ENCODE assay signal across 9 mouse cellular contexts in genomic region chr9:72791213-72791582, GRCm38 (mm10). TPM values are rescaled to one million over a fixed set of nuclear protein-coding genes. Genes with fewer than 3 reads are reported as not detected.
DNase-seq lines count a peak whose midpoint lies in the region; ATAC-seq and TF ChIP-seq lines count a peak whose summit lies in the region.
"Had no signal": no experiment of that assay in that cellular context is flagged by ENCODE, and none has a peak within 500 bp of the region (broad histone marks: within the 10 kb centered on the region; RNA-seq: fewer than 3 reads in every experiment).

No protein-coding gene starts in this region.

- no peak overlapping the region for H3K9ac ChIP-seq in forebrain, embryonic 13.5 days
- H3K9ac ChIP-seq in midbrain, embryonic 16.5 days (ENCODE audit: low read depth, low read length): no peak overlapping the region
- H3K9ac ChIP-seq in midbrain, embryonic 15.5 days: no peak overlapping the region
- no peak overlapping the region for H3K9ac ChIP-seq in hindbrain, embryonic 15.5 days
- no peak overlapping the region for H3K9ac ChIP-seq in liver, postnatal 0 days (replicated peaks)

- H3K36me3 ChIP-seq in forebrain, embryonic 10.5 days (replicated peaks): no peaks in the 10 kb centered on the region
- no peaks in the 10 kb centered on the region for H3K36me3 ChIP-seq in forebrain, embryonic 13.5 days (ENCODE audit: poor library complexity, severe bottlenecking)
- H3K36me3 ChIP-seq in midbrain, embryonic 16.5 days (ENCODE audit: control insufficient read depth, insufficient read depth, low read length): no peaks in the 10 kb centered on the region
- H3K36me3 ChIP-seq in midbrain, embryonic 15.5 days (replicated peaks): no peaks in the 10 kb centered on the region
- no peaks in the 10 kb centered on the region for H3K36me3 ChIP-seq in hindbrain, embryonic 15.5 days
- H3K36me3 ChIP-seq in liver, postnatal 0 days (replicated peaks; ENCODE audit: insufficient read depth, low read length): no peaks in the 10 kb centered on the region

- TF ChIP-seq CTCF in liver, postnatal 0 days (IDR thresholded peaks at IDR 0.05; ENCODE audit: low read depth): no peak

- peak overlapping the region; percentile 67 for H3K27ac ChIP-seq in forebrain, embryonic 10.5 days
- H3K27ac ChIP-seq in forebrain, embryonic 13.5 days: no peak overlapping the region
- no peak overlapping the region for H3K27ac ChIP-seq in midbrain, embryonic 16.5 days (ENCODE audit: low read length)
- no peak overlapping the region for H3K27ac ChIP-seq in midbrain, embryonic 15.5 days
- no peak overlapping the region for H3K27ac ChIP-seq in hindbrain, embryonic 15.5 days (replicated peaks)
- no peak overlapping the region for H3K27ac ChIP-seq in liver, postnatal 0 days (ENCODE audit: low read depth)

- DNase-seq in forebrain, embryonic 10.5 days (ENCODE audit: extremely low spot score, low spot score): no peak
- no peak for DNase-seq in liver, postnatal 0 days
- DNase-seq in layer of hippocampus, adult 9-10 months (ENCODE audit: low spot score): no peak
- DNase-seq in ovary, postnatal 14 days (ENCODE audit: low spot score): no peak
- DNase-seq: right cerebral cortex, adult 18-20 months had no signal

- peaks cover 31% of the 10 kb centered on the region for H3K4me1 ChIP-seq in forebrain, embryonic 10.5 days
- no peaks in the 10 kb centered on the region for H3K4me1 ChIP-seq in forebrain, embryonic 13.5 days
- H3K4me1 ChIP-seq in midbrain, embryonic 16.5 days (ENCODE audit: control insufficient read depth, insufficient read depth, low read length): no peaks in the 10 kb centered on the region
- no peaks in the 10 kb centered on the region for H3K4me1 ChIP-seq in midbrain, embryonic 15.5 days
- 0 out of 2 replicates have a peak, but pooled peaks cover 5% of the 10 kb centered on the region for H3K4me1 ChIP-seq in hindbrain, embryonic 15.5 days (replicated peaks)
- H3K4me1 ChIP-seq in liver, postnatal 0 days (ENCODE audit: insufficient read depth): peaks cover 7% of the 10 kb centered on the region; the same call in 1 of the 2 replicates

- no peak overlapping the region for H3K4me2 ChIP-seq in forebrain, embryonic 13.5 days
- H3K4me2 ChIP-seq in midbrain, embryonic 16.5 days (ENCODE audit: low read length): peak overlapping the region; percentile 26; the same call in 1 of the 2 replicates
- H3K4me2 ChIP-seq in midbrain, embryonic 15.5 days: no peak overlapping the region
- H3K4me2 ChIP-seq in hindbrain, embryonic 15.5 days: peak overlapping the region; percentile 40
- peak overlapping the region; percentile 26; the same call in 1 of the 2 replicates for H3K4me2 ChIP-seq in liver, postnatal 0 days (ENCODE audit: low read depth, low read length)

- TF ChIP-seq EP300 in liver, postnatal 0 days (IDR thresholded peaks at IDR 0.05; ENCODE audit: low read depth): no peak

- peaks cover 9% of the 10 kb centered on the region; the same call in 1 of the 2 replicates for H3K9me3 ChIP-seq in forebrain, embryonic 10.5 days
- no peaks in the 10 kb centered on the region for H3K9me3 ChIP-seq in forebrain, embryonic 13.5 days (replicated peaks)
- H3K9me3 ChIP-seq in midbrain, embryonic 16.5 days (replicated peaks; ENCODE audit: control insufficient read depth, low read length, poor library complexity, severe bottlenecking): no peaks in the 10 kb centered on the region
- H3K9me3 ChIP-seq in midbrain, embryonic 15.5 days: no peaks in the 10 kb centered on the region
- no peaks in the 10 kb centered on the region for H3K9me3 ChIP-seq in hindbrain, embryonic 15.5 days
- H3K9me3 ChIP-seq in liver, postnatal 0 days (ENCODE audit: low read length): 0 out of 2 replicates have a peak, but pooled peaks cover 2% of the 10 kb centered on the region

- no peak for ATAC-seq in forebrain, embryonic 13.5 days
- no peak for ATAC-seq in midbrain, embryonic 16.5 days
- no peak for ATAC-seq in midbrain, embryonic 15.5 days (replicated peaks)
- no peak for ATAC-seq in hindbrain, embryonic 15.5 days (ENCODE audit: low FRiP score, low read depth)
- ATAC-seq in liver, postnatal 0 days: no peak

- peak overlapping the region; percentile 4; the same call in 1 of the 2 replicates for H3K4me3 ChIP-seq in forebrain, embryonic 10.5 days
- no peak overlapping the region for H3K4me3 ChIP-seq in forebrain, embryonic 13.5 days
- H3K4me3 ChIP-seq in midbrain, embryonic 16.5 days (ENCODE audit: low read depth, low read length): no peak overlapping the region
- H3K4me3 ChIP-seq in midbrain, embryonic 15.5 days: no peak overlapping the region
- 0 out of 2 replicates have a peak overlapping the region, but pooled peaks have one; percentile 6 for H3K4me3 ChIP-seq in hindbrain, embryonic 15.5 days
- H3K4me3 ChIP-seq in liver, postnatal 0 days (ENCODE audit: low read depth, low read length): no peak overlapping the region

- no peaks in the 10 kb centered on the region for H3K27me3 ChIP-seq in forebrain, embryonic 10.5 days (ENCODE audit: poor library complexity, severe bottlenecking)
- peaks cover 5% of the 10 kb centered on the region; the same call in 1 of the 2 replicates for H3K27me3 ChIP-seq in forebrain, embryonic 13.5 days
- H3K27me3 ChIP-seq in midbrain, embryonic 16.5 days (ENCODE audit: control insufficient read depth, insufficient read depth, low read depth, low read length): no peaks in the 10 kb centered on the region; the same call in 1 of the 2 replicates
- H3K27me3 ChIP-seq in midbrain, embryonic 15.5 days (replicated peaks): no peaks in the 10 kb centered on the region
- no peaks in the 10 kb centered on the region for H3K27me3 ChIP-seq in hindbrain, embryonic 15.5 days
- H3K27me3 ChIP-seq in liver, postnatal 0 days (ENCODE audit: insufficient read depth, low read length): no peaks in the 10 kb centered on the region

- WGBS in forebrain, embryonic 10.5 days: 48% methylated on average over 10 of the region's 10 CpGs
- WGBS in forebrain, embryonic 13.5 days: 55% methylated on average over 10 of the region's 10 CpGs
- WGBS in midbrain, embryonic 16.5 days: 37% methylated on average over 10 of the region's 10 CpGs
- 48% methylated on average over 10 of the region's 10 CpGs for WGBS in midbrain, embryonic 15.5 days
- WGBS in hindbrain, embryonic 15.5 days: 31% methylated on average over 10 of the region's 10 CpGs
- 48% methylated on average over 10 of the region's 10 CpGs for WGBS in liver, postnatal 0 days (ENCODE audit: insufficient replicate concordance)

RNA-seq across cellular contexts. Expression of gene Prtg, which starts 15.5 kb away (rescaled TPM):
- polyA plus RNA-seq in forebrain, embryonic 10.5 days (2016; fragmentation: Nextera tagmentation; extraction: Ambion mirVana): 10.1 and 11.5 TPM in 2 replicates
- polyA plus RNA-seq in forebrain, embryonic 13.5 days (2015; fragmentation: Nextera tagmentation; extraction: Ambion mirVana): 0.43 and 0.74 TPM in 2 replicates
- 0.41 and 0.56 TPM in 2 replicates for polyA plus RNA-seq in midbrain, embryonic 16.5 days (2015; fragmentation: Nextera tagmentation; extraction: Ambion mirVana)
- polyA plus RNA-seq in midbrain, embryonic 15.5 days (2015; fragmentation: Nextera tagmentation; extraction: Ambion mirVana): 0.45 and 0.47 TPM in 2 replicates
- polyA plus RNA-seq in hindbrain, embryonic 15.5 days (2015; fragmentation: Nextera tagmentation; extraction: Ambion mirVana): 0.41 and 0.49 TPM in 2 replicates
- polyA plus RNA-seq in liver, postnatal 0 days (2015; fragmentation: Nextera tagmentation; extraction: Ambion mirVana): 0.06 and 0.09 TPM in 2 replicates

Comparison
In these comparisons a context has a peak if more than half of its experiments do, and no peak if none do; other contexts are left out.
1. H3K4me3 ChIP-seq: peak in forebrain, embryonic 10.5 days (single experiment) and hindbrain, embryonic 15.5 days (single experiment); none in forebrain, embryonic 13.5 days (single experiment), midbrain, embryonic 16.5 days (single experiment), midbrain, embryonic 15.5 days (single experiment) and liver, postnatal 0 days (single experiment).
2. H3K4me2 ChIP-seq: peak in midbrain, embryonic 16.5 days (single experiment), hindbrain, embryonic 15.5 days (single experiment) and liver, postnatal 0 days (single experiment); none in forebrain, embryonic 13.5 days (single experiment) and midbrain, embryonic 15.5 days (single experiment).